Mouse (Mus musculus) megakaryocyte, embryonic 14.5 days (primary cell): ENCODE measurements at regions not wholly inside any gene's neighbourhood (a gene's known extent, or its start where the extent isn't known, plus 50 kb on each side); places are given as distances from the start of the nearest gene placed in this dataset.

Experiments used
- FLI1 ChIP-seq: IDR thresholded peaks from 2 replicates; pipeline ENCODE4 v1.6.1; 2012; ENCODE audit warnings: low read length, inconsistent platforms, mixed read lengths
- GATA1 ChIP-seq: IDR thresholded peaks from 3 replicates; pipeline ENCODE4 v1.6.1; 2012; ENCODE audit warnings: mixed read lengths, low read length, inconsistent platforms, borderline replicate concordance

DNA sequence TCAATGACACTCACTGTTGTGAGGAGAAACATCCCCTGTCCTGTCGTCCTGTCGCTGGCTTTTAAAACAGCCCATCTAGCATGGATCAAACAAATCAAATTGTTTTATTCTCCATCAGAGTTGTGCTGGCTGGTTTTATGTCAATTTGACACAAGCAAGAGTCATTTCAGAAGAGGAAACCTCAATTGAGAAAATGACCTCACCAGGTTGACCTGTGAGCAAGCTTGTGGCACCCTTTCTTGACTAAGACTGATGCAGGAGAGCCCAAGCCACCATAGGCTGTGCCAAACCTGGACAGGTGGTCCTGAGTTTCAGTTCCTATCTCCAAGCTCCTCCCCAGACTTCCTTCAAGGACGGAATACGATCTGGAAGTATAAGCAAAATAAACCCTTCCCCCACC is 313.0 kb upstream of the Spred2 start:
- TF ChIP-seq GATA1 (no peak), FLI1 (no peak)
